Mouse (Mus musculus) adrenal gland, postnatal 25 days (tissue): ENCODE results near the gene Prelid1. TPM values are rescaled to one million over a fixed set of nuclear protein-coding genes. Genes with fewer than 3 reads are reported as not detected.

ENCODE experiments used
- total RNA-seq: library from RNA; stranded (reverse); gene quantifications from 2 replicates; pipeline ENCODE4 v1.2.3, GENCODE M21; 2021

The Prelid1 gene
- total RNA-seq, 1 experiment from 2014 or later: 153 TPM

Other genes with a start within 250 kb of the Prelid1 start
- 36.7 and 38.0 TPM in 2 replicates for gene Uimc1, start 220.2 kb upstream of the Prelid1 start, total RNA-seq
- 71.6 and 76.2 TPM in 2 replicates for gene Zfp346, start 215.2 kb upstream of the Prelid1 start, total RNA-seq
- not detected in 2 replicates for gene Gm17617, start 187.0 kb upstream of the Prelid1 start, total RNA-seq
- 35.6 and 60.4 TPM in 2 replicates for gene Fgfr4, start 167.9 kb upstream of the Prelid1 start, total RNA-seq
- 121 and 142 TPM in 2 replicates for gene Nsd1, start 110.7 kb upstream of the Prelid1 start, total RNA-seq
- gene Rab24, start 1.4 kb downstream of the Prelid1 start, total RNA-seq: 58.0 and 87.0 TPM in 2 replicates
- 5.0 and 8.3 TPM in 2 replicates for gene Mxd3, start 9.3 kb downstream of the Prelid1 start, total RNA-seq
- 107 and 109 TPM in 2 replicates for gene Lman2, start 42.3 kb downstream of the Prelid1 start, total RNA-seq
- gene Rgs14, start 49.2 kb downstream of the Prelid1 start, total RNA-seq: 0.70 and 0.86 TPM in 2 replicates
- not detected in 2 replicates for gene Slc34a1, start 77.7 kb downstream of the Prelid1 start, total RNA-seq
- gene Pfn3, start 94.7 kb downstream of the Prelid1 start, total RNA-seq: not detected in 2 replicates
- 0.15 and 3.3 TPM in 2 replicates for gene F12, start 106.3 kb downstream of the Prelid1 start, total RNA-seq
- gene Grk6, start 124.6 kb downstream of the Prelid1 start, total RNA-seq: 47.9 and 62.1 TPM in 2 replicates
- gene Prr7, start 143.8 kb downstream of the Prelid1 start, total RNA-seq: 3.8 and 3.9 TPM in 2 replicates
- 14.6 and 19.1 TPM in 2 replicates for gene Dbn1, start 167.6 kb downstream of the Prelid1 start, total RNA-seq
- gene Pdlim7, start 193.2 kb downstream of the Prelid1 start, total RNA-seq: 17.6 and 18.7 TPM in 2 replicates
- gene Dok3, start 208.8 kb downstream of the Prelid1 start, total RNA-seq: 3.4 and 4.4 TPM in 2 replicates
- gene Ddx41, start 216.2 kb downstream of the Prelid1 start, total RNA-seq: 52.6 and 57.3 TPM in 2 replicates